Comparison of ENCODE assay signal across 9 mouse cellular contexts in genomic region chr8:4216296-4216695, GRCm38 (mm10). TPM values are rescaled to one million over a fixed set of nuclear protein-coding genes. Genes with fewer than 3 reads are reported as not detected.
DNase-seq lines count a peak whose midpoint lies in the region; ATAC-seq and TF ChIP-seq lines count a peak whose summit lies in the region.
"Had no signal": no experiment of that assay in that cellular context is flagged by ENCODE, and none has a peak within 500 bp of the region (broad histone marks: within the 10 kb centered on the region; RNA-seq: fewer than 3 reads in every experiment).

No protein-coding gene starts in this region.

- peaks cover 35% of the 10 kb centered on the region for H3K4me1 ChIP-seq in forebrain, embryonic 13.5 days
- peaks cover 36% of the 10 kb centered on the region for H3K4me1 ChIP-seq in intestine, embryonic 16.5 days (ENCODE audit: control insufficient read depth, insufficient read depth, low read length)
- peaks cover 40% of the 10 kb centered on the region for H3K4me1 ChIP-seq in neural tube, embryonic 12.5 days

- H3K36me3 ChIP-seq in forebrain, embryonic 13.5 days (ENCODE audit: poor library complexity, severe bottlenecking): peaks cover 15% of the 10 kb centered on the region
- no peaks in the 10 kb centered on the region for H3K36me3 ChIP-seq in intestine, embryonic 16.5 days (ENCODE audit: control insufficient read depth, insufficient read depth, low read length)
- peaks cover 7% of the 10 kb centered on the region; the same call in 1 of the 2 replicates for H3K36me3 ChIP-seq in neural tube, embryonic 12.5 days

- ATAC-seq in forebrain, embryonic 13.5 days: peak; percentile 12
- no peak for ATAC-seq in intestine, embryonic 16.5 days
- ATAC-seq in neural tube, embryonic 12.5 days (ENCODE audit: low FRiP score, low read depth): peak; percentile 11; the same call in 1 of the 2 replicates

- 2% methylated on average over 18 of the region's 18 CpGs for WGBS in forebrain, embryonic 13.5 days
- WGBS in intestine, embryonic 16.5 days: 9% methylated on average over 18 of the region's 18 CpGs
- 6% methylated on average over 18 of the region's 18 CpGs for WGBS in neural tube, embryonic 12.5 days

- peak overlapping the region; percentile 80 for H3K4me3 ChIP-seq in layer of hippocampus, adult 2 months
- peak overlapping the region; percentile 74 for H3K4me3 ChIP-seq in forebrain, embryonic 13.5 days
- peak overlapping the region; percentile 57 for H3K4me3 ChIP-seq in intestine, embryonic 16.5 days (ENCODE audit: low read length)
- peak overlapping the region; percentile 62 for H3K4me3 ChIP-seq in neural tube, embryonic 12.5 days

- peak overlapping the region; percentile 88 for H3K4me2 ChIP-seq in forebrain, embryonic 13.5 days
- peak overlapping the region; percentile 96 for H3K4me2 ChIP-seq in intestine, embryonic 16.5 days (ENCODE audit: low read depth, low read length)
- H3K4me2 ChIP-seq in neural tube, embryonic 12.5 days (replicated peaks): peak overlapping the region; percentile 87

- DNase-seq in layer of hippocampus, adult 2 months (ENCODE audit: low spot score in 2 of 2): no peak
- no peak for DNase-seq in layer of hippocampus, adult 8-10 months (ENCODE audit: low spot score in 2 of 2)
- DNase-seq in gastrocnemius, adult 8-10 months (ENCODE audit: low spot score in 2 of 2): no peak
- DNase-seq in lung, adult 18-20 months: no peak
- DNase-seq: thymus, adult 18-20 months had no signal

- TF ChIP-seq CTCF in layer of hippocampus, adult 2 months (conservative IDR thresholded peaks at IDR 0.05): no peak

- H3K27ac ChIP-seq in layer of hippocampus, adult 2 months: peak overlapping the region; percentile 91
- H3K27ac ChIP-seq in forebrain, embryonic 13.5 days: peak overlapping the region; percentile 94
- H3K27ac ChIP-seq in intestine, embryonic 16.5 days (ENCODE audit: low read length): no peak overlapping the region
- peak overlapping the region; percentile 63; the same call in 1 of the 2 replicates for H3K27ac ChIP-seq in neural tube, embryonic 12.5 days

- H3K9me3 ChIP-seq in forebrain, embryonic 13.5 days (replicated peaks): no peaks in the 10 kb centered on the region
- no peaks in the 10 kb centered on the region; the same call in 1 of the 2 replicates for H3K9me3 ChIP-seq in intestine, embryonic 16.5 days (ENCODE audit: control insufficient read depth, low read length)
- no peaks in the 10 kb centered on the region for H3K9me3 ChIP-seq in neural tube, embryonic 12.5 days

- H3K9ac ChIP-seq in forebrain, embryonic 13.5 days: peak overlapping the region; percentile 95
- H3K9ac ChIP-seq in intestine, embryonic 16.5 days (ENCODE audit: low read depth, low read length): peak overlapping the region; percentile 71
- H3K9ac ChIP-seq in neural tube, embryonic 12.5 days: peak overlapping the region; percentile 86

- H3K27me3 ChIP-seq in forebrain, embryonic 13.5 days: no peaks in the 10 kb centered on the region
- H3K27me3 ChIP-seq in intestine, embryonic 16.5 days (replicated peaks; ENCODE audit: control insufficient read depth, insufficient read depth, low read length): peaks cover 11% of the 10 kb centered on the region; the same call in 1 of the 2 replicates
- peaks cover 11% of the 10 kb centered on the region; the same call in 1 of the 2 replicates for H3K27me3 ChIP-seq in neural tube, embryonic 12.5 days (replicated peaks)

RNA-seq across cellular contexts. Expression of gene Prr36, which starts 1.0 kb away (rescaled TPM):
- 10 to 100 TPM; 46.0 to 47.4 TPM for total RNA-seq in layer of hippocampus, adult 2 months (2021)
- total RNA-seq in layer of hippocampus, adult 8-10 months (2022): 10 to 100 TPM; 34.9 to 44.0 (median 40.0) TPM
- polyA plus RNA-seq in forebrain, embryonic 13.5 days (2015; fragmentation: Nextera tagmentation; extraction: Ambion mirVana): 33.2 and 36.0 TPM in 2 replicates
- polyA plus RNA-seq in intestine, embryonic 16.5 days (2015; fragmentation: Nextera tagmentation; extraction: Ambion mirVana): 2.8 and 3.2 TPM in 2 replicates
- polyA plus RNA-seq in neural tube, embryonic 12.5 days (2016; fragmentation: Nextera tagmentation; extraction: Ambion mirVana): 40.7 and 41.6 TPM in 2 replicates
- not detected for total RNA-seq in gastrocnemius, adult 8-10 months (2022)

RNA-seq across cellular contexts. Expression of gene Lrrc8e, which starts 10.3 kb away (rescaled TPM):
- total RNA-seq in layer of hippocampus, adult 2 months (2021): not detected
- total RNA-seq in layer of hippocampus, adult 8-10 months (2022): under 1 TPM in 2 of 4 experiments, not detected in 2; 0.11 to 0.16 TPM
- 0.14 TPM in 1 of 2 replicates, not detected in the other for polyA plus RNA-seq in forebrain, embryonic 13.5 days (2015; fragmentation: Nextera tagmentation; extraction: Ambion mirVana)
- 2.6 and 2.8 TPM in 2 replicates for polyA plus RNA-seq in intestine, embryonic 16.5 days (2015; fragmentation: Nextera tagmentation; extraction: Ambion mirVana)
- 0.05 and 0.08 TPM in 2 replicates for polyA plus RNA-seq in neural tube, embryonic 12.5 days (2016; fragmentation: Nextera tagmentation; extraction: Ambion mirVana)
- under 1 TPM in 1 of 4 experiments, not detected in 3; 0.08 TPM for total RNA-seq in gastrocnemius, adult 8-10 months (2022)

RNA-seq across cellular contexts. Expression of gene Map2k7, which starts 22.2 kb away (rescaled TPM):
- 100 to 1,000 TPM in 1 of 2 experiments, 10 to 100 TPM in 1; 98.4 to 106 TPM for total RNA-seq in layer of hippocampus, adult 2 months (2021)
- 100 to 1,000 TPM in 3 of 4 experiments, 10 to 100 TPM in 1; 99.3 to 117 (median 110) TPM for total RNA-seq in layer of hippocampus, adult 8-10 months (2022)
- polyA plus RNA-seq in forebrain, embryonic 13.5 days (2015; fragmentation: Nextera tagmentation; extraction: Ambion mirVana): 24.6 and 28.6 TPM in 2 replicates
- polyA plus RNA-seq in intestine, embryonic 16.5 days (2015; fragmentation: Nextera tagmentation; extraction: Ambion mirVana): 17.8 and 18.8 TPM in 2 replicates
- polyA plus RNA-seq in neural tube, embryonic 12.5 days (2016; fragmentation: Nextera tagmentation; extraction: Ambion mirVana): 43.4 and 50.9 TPM in 2 replicates
- 10 to 100 TPM; 73.5 to 86.8 (median 77.5) TPM for total RNA-seq in gastrocnemius, adult 8-10 months (2022)

RNA-seq across cellular contexts. Expression of gene Gm49320, which starts 22.4 kb away (rescaled TPM):
- total RNA-seq in layer of hippocampus, adult 2 months (2021): 1 to 10 TPM; 1.1 to 2.4 TPM
- total RNA-seq in layer of hippocampus, adult 8-10 months (2022): 1 to 10 TPM; 2.0 to 2.8 (median 2.3) TPM
- polyA plus RNA-seq in forebrain, embryonic 13.5 days (2015; fragmentation: Nextera tagmentation; extraction: Ambion mirVana): 0.93 and 1.1 TPM in 2 replicates
- 0.64 and 0.70 TPM in 2 replicates for polyA plus RNA-seq in intestine, embryonic 16.5 days (2015; fragmentation: Nextera tagmentation; extraction: Ambion mirVana)
- polyA plus RNA-seq in neural tube, embryonic 12.5 days (2016; fragmentation: Nextera tagmentation; extraction: Ambion mirVana): 1.2 and 1.5 TPM in 2 replicates
- not detected for total RNA-seq in gastrocnemius, adult 8-10 months (2022)
- total RNA-seq: liver, adult 2 months had no signal

RNA-seq across cellular contexts. Expression of gene Tgfbr3l, which starts 31.7 kb away (rescaled TPM):
- 10 to 100 TPM; 18.0 to 20.3 TPM for total RNA-seq in layer of hippocampus, adult 2 months (2021)
- 10 to 100 TPM; 12.8 to 19.2 (median 16.5) TPM for total RNA-seq in layer of hippocampus, adult 8-10 months (2022)
- 4.1 and 5.6 TPM in 2 replicates for polyA plus RNA-seq in forebrain, embryonic 13.5 days (2015; fragmentation: Nextera tagmentation; extraction: Ambion mirVana)
- polyA plus RNA-seq in intestine, embryonic 16.5 days (2015; fragmentation: Nextera tagmentation; extraction: Ambion mirVana): 2.4 and 2.9 TPM in 2 replicates
- polyA plus RNA-seq in neural tube, embryonic 12.5 days (2016; fragmentation: Nextera tagmentation; extraction: Ambion mirVana): 5.4 and 8.1 TPM in 2 replicates
- 1 to 10 TPM in 3 of 4 experiments, under 1 TPM in 1; 0.82 to 3.6 (median 1.7) TPM for total RNA-seq in gastrocnemius, adult 8-10 months (2022)

Comparison
In these comparisons a context has a peak if more than half of its experiments do, and no peak if none do; other contexts are left out.
1. RNA of gene Prr36, which starts 1.0 kb away (total RNA-seq): 46.0 to 47.4 TPM in layer of hippocampus, adult 2 months and 34.9 to 44.0 TPM in layer of hippocampus, adult 8-10 months; not detected in gastrocnemius, adult 8-10 months; every median in the first group is over 10 times any median in the second.
2. Peak in every context shown above with its lines, with median percentiles within 50 percentile points of each other: H3K4me3 ChIP-seq, H3K4me2 ChIP-seq and H3K9ac ChIP-seq.